Mouse (Mus musculus): ENCODE data around the gene Elp4. TPM values are rescaled to one million over a fixed set of nuclear protein-coding genes. Genes with fewer than 3 reads are reported as not detected.

Elp4 gene
- polyA plus RNA-seq, 1 experiment from 2014 or later = 28.2 TPM

GRCm38 (mm10) chr2:105666763-105667625 lies 237.4 kb downstream of the Elp4 start:
- Histone ChIP-seq H3K9me3 (ENCODE audit: control insufficient read depth, low read length) (no peaks in the 10 kb centered on the region), H3K27me3 (replicated peaks; ENCODE audit: control insufficient read depth, insufficient read depth, low read length) (peaks cover 90% of the 10 kb centered on the region), H3K4me3 (ENCODE audit: low read length) (no peak overlapping the region), H3K4me2 (ENCODE audit: low read depth, low read length) (no peak overlapping the region), H3K4me1 (ENCODE audit: control insufficient read depth, insufficient read depth, low read length) (peaks cover 3% of the 10 kb centered on the region; the same call in 1 of the 2 replicates), H3K27ac (ENCODE audit: low read length) (no peak overlapping the region), H3K36me3 (ENCODE audit: control insufficient read depth, insufficient read depth, low read length) (no peaks in the 10 kb centered on the region), H3K9ac (ENCODE audit: low read depth, low read length) (no peak overlapping the region)
- under 1% methylated on average over 41 of the region's 41 CpGs for WGBS
- ATAC-seq = peak; percentile 58

GRCm38 (mm10) chr2:105666331-105666730 lies 238.0 kb downstream of the Elp4 start:
- no peak overlapping the region for H3K9ac ChIP-seq (ENCODE audit: low read depth, low read length)
- ATAC-seq = 0 out of 2 replicates have a peak, but pooled peaks have one; percentile 21
- peaks cover 3% of the 10 kb centered on the region; the same call in 1 of the 2 replicates for H3K4me1 ChIP-seq (ENCODE audit: control insufficient read depth, insufficient read depth, low read length)
- peaks cover 89% of the 10 kb centered on the region for H3K27me3 ChIP-seq (replicated peaks; ENCODE audit: control insufficient read depth, insufficient read depth, low read length)
- no peak overlapping the region for H3K4me3 ChIP-seq (ENCODE audit: low read length)
- 4% methylated on average over 6 of the region's 6 CpGs for WGBS
- no peaks in the 10 kb centered on the region for H3K9me3 ChIP-seq (ENCODE audit: control insufficient read depth, low read length)
- no peak overlapping the region for H3K27ac ChIP-seq (ENCODE audit: low read length)
- no peak overlapping the region for H3K4me2 ChIP-seq (ENCODE audit: low read depth, low read length)
- no peaks in the 10 kb centered on the region for H3K36me3 ChIP-seq (ENCODE audit: control insufficient read depth, insufficient read depth, low read length)

GRCm38 (mm10) chr2:105665491-105666250 lies 238.7 kb downstream of the Elp4 start:
- no peak for ATAC-seq
- 12% methylated on average over 5 of the region's 5 CpGs for WGBS
- Histone ChIP-seq H3K27me3 (replicated peaks; ENCODE audit: control insufficient read depth, insufficient read depth, low read length) (peaks cover 89% of the 10 kb centered on the region), H3K9ac (ENCODE audit: low read depth, low read length) (no peak overlapping the region), H3K27ac (ENCODE audit: low read length) (no peak overlapping the region), H3K9me3 (ENCODE audit: control insufficient read depth, low read length) (no peaks in the 10 kb centered on the region), H3K36me3 (ENCODE audit: control insufficient read depth, insufficient read depth, low read length) (no peaks in the 10 kb centered on the region), H3K4me3 (ENCODE audit: low read length) (no peak overlapping the region), H3K4me2 (ENCODE audit: low read depth, low read length) (no peak overlapping the region), H3K4me1 (ENCODE audit: control insufficient read depth, insufficient read depth, low read length) (peaks cover 3% of the 10 kb centered on the region; the same call in 1 of the 2 replicates)

- Histone ChIP-seq H3K27ac (ENCODE audit: low read length) (no peak overlapping the region), H3K4me2 (ENCODE audit: low read depth, low read length) (no peak overlapping the region), H3K27me3 (replicated peaks; ENCODE audit: control insufficient read depth, insufficient read depth, low read length) (peaks cover 88% of the 10 kb centered on the region), H3K4me1 (ENCODE audit: control insufficient read depth, insufficient read depth, low read length) (peaks cover 2% of the 10 kb centered on the region; the same call in 1 of the 2 replicates), H3K9me3 (ENCODE audit: control insufficient read depth, low read length) (no peaks in the 10 kb centered on the region), H3K9ac (ENCODE audit: low read depth, low read length) (no peak overlapping the region), H3K36me3 (ENCODE audit: control insufficient read depth, insufficient read depth, low read length) (no peaks in the 10 kb centered on the region), H3K4me3 (ENCODE audit: low read length) (no peak overlapping the region)
- 10% methylated on average over 5 of the region's 5 CpGs for WGBS
- no peak for ATAC-seq
Measured at GRCm38 (mm10) chr2:105664996-105665395, 239.4 kb downstream of the Elp4 start.

- Histone ChIP-seq H3K4me3 (ENCODE audit: low read length) (no peak overlapping the region), H3K27me3 (replicated peaks; ENCODE audit: control insufficient read depth, insufficient read depth, low read length) (peaks cover 89% of the 10 kb centered on the region), H3K4me1 (ENCODE audit: control insufficient read depth, insufficient read depth, low read length) (no peaks in the 10 kb centered on the region), H3K36me3 (ENCODE audit: control insufficient read depth, insufficient read depth, low read length) (no peaks in the 10 kb centered on the region), H3K4me2 (ENCODE audit: low read depth, low read length) (no peak overlapping the region), H3K9me3 (ENCODE audit: control insufficient read depth, low read length) (no peaks in the 10 kb centered on the region), H3K9ac (ENCODE audit: low read depth, low read length) (no peak overlapping the region), H3K27ac (ENCODE audit: low read length) (no peak overlapping the region)
- ATAC-seq = no peak
- 2% methylated on average over 10 of the region's 10 CpGs for WGBS
Measured at GRCm38 (mm10) chr2:105663101-105663511, 241.3 kb downstream of the Elp4 start.

GRCm38 (mm10) chr2:105662606-105663005 lies 241.8 kb downstream of the Elp4 start:
- 4% methylated on average over 7 of the region's 7 CpGs for WGBS
- Histone ChIP-seq H3K36me3 (ENCODE audit: control insufficient read depth, insufficient read depth, low read length) (no peaks in the 10 kb centered on the region), H3K27me3 (replicated peaks; ENCODE audit: control insufficient read depth, insufficient read depth, low read length) (peaks cover 85% of the 10 kb centered on the region), H3K9ac (ENCODE audit: low read depth, low read length) (no peak overlapping the region), H3K4me1 (ENCODE audit: control insufficient read depth, insufficient read depth, low read length) (no peaks in the 10 kb centered on the region), H3K9me3 (ENCODE audit: control insufficient read depth, low read length) (no peaks in the 10 kb centered on the region), H3K4me3 (ENCODE audit: low read length) (no peak overlapping the region), H3K4me2 (ENCODE audit: low read depth, low read length) (no peak overlapping the region), H3K27ac (ENCODE audit: low read length) (no peak overlapping the region)
- no peak for ATAC-seq

- no peak overlapping the region for H3K27ac ChIP-seq (ENCODE audit: low read length)
- 6% methylated on average over 16 of the region's 16 CpGs for WGBS
- peaks cover 84% of the 10 kb centered on the region for H3K27me3 ChIP-seq (replicated peaks; ENCODE audit: control insufficient read depth, insufficient read depth, low read length)
- no peak for ATAC-seq
- no peak overlapping the region for H3K9ac ChIP-seq (ENCODE audit: low read depth, low read length)
- no peaks in the 10 kb centered on the region for H3K4me1 ChIP-seq (ENCODE audit: control insufficient read depth, insufficient read depth, low read length)
- H3K36me3 ChIP-seq (ENCODE audit: control insufficient read depth, insufficient read depth, low read length) = no peaks in the 10 kb centered on the region
- H3K4me2 ChIP-seq (ENCODE audit: low read depth, low read length) = no peak overlapping the region
- no peaks in the 10 kb centered on the region for H3K9me3 ChIP-seq (ENCODE audit: control insufficient read depth, low read length)
- no peak overlapping the region for H3K4me3 ChIP-seq (ENCODE audit: low read length)
Measured at GRCm38 (mm10) chr2:105662121-105662520, 242.2 kb downstream of the Elp4 start.

- Histone ChIP-seq H3K36me3 (ENCODE audit: control insufficient read depth, insufficient read depth, low read length) (no peaks in the 10 kb centered on the region), H3K4me1 (ENCODE audit: control insufficient read depth, insufficient read depth, low read length) (no peaks in the 10 kb centered on the region), H3K4me2 (ENCODE audit: low read depth, low read length) (no peak overlapping the region), H3K9ac (ENCODE audit: low read depth, low read length) (no peak overlapping the region), H3K9me3 (ENCODE audit: control insufficient read depth, low read length) (no peaks in the 10 kb centered on the region), H3K27me3 (replicated peaks; ENCODE audit: control insufficient read depth, insufficient read depth, low read length) (peaks cover 83% of the 10 kb centered on the region), H3K4me3 (ENCODE audit: low read length) (no peak overlapping the region), H3K27ac (ENCODE audit: low read length) (no peak overlapping the region)
- WGBS = 2% methylated on average over 18 of the region's 18 CpGs
- no peak for ATAC-seq
Measured at GRCm38 (mm10) chr2:105661623-105662066, 242.7 kb downstream of the Elp4 start.

GRCm38 (mm10) chr2:105660874-105661622 lies 243.3 kb downstream of the Elp4 start:
- H3K9me3 ChIP-seq (ENCODE audit: control insufficient read depth, low read length) = no peaks in the 10 kb centered on the region
- H3K27me3 ChIP-seq (replicated peaks; ENCODE audit: control insufficient read depth, insufficient read depth, low read length) = peaks cover 82% of the 10 kb centered on the region
- no peak overlapping the region for H3K4me3 ChIP-seq (ENCODE audit: low read length)
- H3K36me3 ChIP-seq (ENCODE audit: control insufficient read depth, insufficient read depth, low read length) = no peaks in the 10 kb centered on the region
- 2% methylated on average over 26 of the region's 26 CpGs for WGBS
- no peak overlapping the region for H3K9ac ChIP-seq (ENCODE audit: low read depth, low read length)
- H3K4me1 ChIP-seq (ENCODE audit: control insufficient read depth, insufficient read depth, low read length) = no peaks in the 10 kb centered on the region
- ATAC-seq = no peak
- H3K27ac ChIP-seq (ENCODE audit: low read length) = no peak overlapping the region
- no peak overlapping the region for H3K4me2 ChIP-seq (ENCODE audit: low read depth, low read length)
